Mouse (Mus musculus) adrenal gland, postnatal 25 days (tissue): ENCODE measurements around the gene Sept9. TPM values are rescaled to one million over a fixed set of nuclear protein-coding genes. Genes with fewer than 3 reads are reported as not detected.
"Not testable (repeated sequence)": the region's sequence is repeated elsewhere in the genome, so short reads cannot be mapped to it uniquely, and the experiment has no call there.

Source experiments
- DNase-seq: peaks from one replicate; pipeline ENCODE4 v3.0.0; 2021; ENCODE audit warnings: mixed read lengths
- total RNA-seq: library from RNA; stranded (reverse); gene quantifications from 2 replicates; pipeline ENCODE4 v1.2.3, GENCODE M21; 2021

Sept9 gene
- total RNA-seq, 1 experiment from 2014 or later: 148 TPM

DNA sequence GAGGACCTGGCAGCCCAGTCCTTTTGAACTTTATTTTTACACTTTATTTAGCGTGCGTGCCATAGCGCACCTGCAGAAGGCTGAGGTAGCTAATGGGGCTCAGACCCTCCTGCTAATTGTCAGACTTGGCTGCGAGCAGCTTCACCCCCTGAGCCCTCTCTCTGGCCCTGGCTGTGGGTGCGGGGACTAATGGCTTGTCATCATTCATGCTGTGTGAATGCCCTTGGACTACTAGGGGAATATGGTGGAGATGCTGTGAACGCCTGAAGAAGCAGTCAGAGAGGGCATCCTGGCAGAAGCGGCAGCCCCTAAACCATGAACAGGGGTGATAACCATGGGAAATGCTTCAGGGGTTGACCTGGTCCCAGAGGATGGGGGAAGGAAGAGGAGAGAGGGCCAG is 114.0 kb downstream of the Sept9 start:
- no peak for DNase-seq

DNA sequence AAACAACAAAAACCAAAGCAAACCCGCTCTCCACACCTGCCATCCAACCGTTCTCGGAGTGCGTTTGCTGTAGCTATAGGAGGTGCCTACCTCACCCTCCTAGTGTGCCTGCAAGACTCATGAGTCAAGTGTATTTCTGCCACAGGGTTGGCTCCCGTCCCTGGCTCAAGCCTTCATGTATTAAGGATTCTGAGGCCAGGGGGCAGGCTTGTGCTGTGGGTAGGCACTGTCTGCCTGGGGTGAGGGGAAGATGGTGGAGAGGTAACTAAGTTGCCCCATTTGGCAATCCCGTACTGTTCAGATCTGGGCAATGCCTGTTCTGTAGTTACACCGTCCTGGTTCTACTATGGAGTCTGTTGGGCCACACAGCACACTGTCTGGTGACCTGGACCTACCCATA is 114.6 kb downstream of the Sept9 start:
- DNase-seq: peak; percentile 74

DNA sequence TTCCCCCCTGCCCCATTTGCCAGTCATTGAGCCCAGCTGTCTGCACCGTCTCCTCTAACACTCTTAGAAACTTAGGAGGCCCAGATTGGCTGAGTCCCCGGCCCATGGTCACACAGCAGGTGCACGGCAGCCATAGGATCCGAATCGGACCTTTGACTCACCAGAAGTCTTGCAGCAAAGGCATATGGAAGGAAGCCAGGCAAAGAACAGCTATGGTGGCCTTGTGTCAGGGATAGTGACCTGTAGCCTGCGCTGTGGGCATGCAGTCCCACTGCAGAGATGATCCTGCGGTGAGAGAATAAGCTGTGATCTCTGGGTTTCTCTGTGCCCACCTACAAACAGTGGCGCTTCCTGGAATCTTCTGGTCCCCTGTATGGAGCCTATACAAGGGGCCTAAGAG is 115.1 kb downstream of the Sept9 start:
- no peak for DNase-seq

DNA sequence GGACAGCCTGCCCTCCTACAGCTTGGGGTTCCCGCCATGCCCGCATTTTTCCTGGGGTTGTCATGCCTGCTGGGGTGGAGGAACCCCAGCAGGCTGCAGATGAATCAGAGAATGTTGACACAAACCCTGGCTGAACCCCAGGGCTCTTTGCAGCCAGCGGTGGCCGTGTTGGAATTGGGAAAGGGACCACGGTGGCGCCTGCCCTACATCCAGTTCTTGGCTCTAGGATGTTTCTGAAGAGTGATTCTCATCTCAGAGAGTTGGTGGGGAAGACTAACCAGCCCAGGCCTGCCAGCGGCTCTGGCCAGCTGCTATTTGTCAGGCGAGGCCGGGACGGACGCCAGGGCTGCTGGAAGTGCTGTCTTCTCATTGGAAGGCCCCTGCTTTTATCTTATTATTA is 115.8 kb downstream of the Sept9 start:
- DNase-seq: peak; percentile 81

DNA sequence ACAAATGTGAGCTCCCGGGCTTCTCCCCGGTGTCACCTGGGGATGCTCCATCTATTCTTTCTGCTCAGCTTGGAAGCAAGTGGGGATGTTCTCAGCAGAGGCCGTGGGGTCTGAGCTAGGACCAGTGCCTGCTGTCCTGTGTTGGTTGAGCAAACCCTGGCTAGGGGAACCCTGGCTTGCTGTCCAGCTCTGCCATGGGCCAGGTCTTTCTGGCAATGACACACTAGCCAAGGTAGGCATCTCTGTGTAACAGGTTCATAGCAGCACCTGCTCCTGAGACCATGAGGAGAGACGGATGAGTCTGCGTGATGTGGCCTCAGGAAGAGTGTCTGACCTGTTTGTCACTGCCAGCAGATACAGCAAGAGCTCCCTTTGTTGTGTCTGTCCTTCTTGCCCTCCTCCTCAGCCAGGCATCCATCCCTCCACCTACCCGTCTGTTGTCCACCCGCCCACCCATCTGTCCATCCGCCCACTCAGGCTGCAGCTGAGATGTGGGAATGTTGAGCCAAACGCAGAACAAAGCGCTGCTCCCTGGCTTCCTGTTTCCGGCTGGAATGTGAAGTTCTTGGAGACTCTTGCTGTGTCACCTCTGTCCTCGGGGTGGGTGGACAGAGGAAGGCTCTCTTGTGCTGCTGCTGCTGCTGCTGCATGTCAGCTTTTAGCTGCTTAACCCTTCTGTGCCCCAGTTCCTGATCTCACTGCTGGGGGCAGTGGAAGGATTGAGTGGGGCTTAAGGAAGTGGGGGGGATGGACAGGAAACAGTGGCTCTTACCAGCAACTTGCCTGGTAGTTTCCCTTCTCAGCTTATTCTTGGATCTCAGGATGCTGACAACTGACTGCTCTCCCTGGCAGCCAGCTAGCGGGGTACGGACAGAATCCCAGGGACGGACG is 117.2 kb downstream of the Sept9 start:
- no peak for DNase-seq

DNA sequence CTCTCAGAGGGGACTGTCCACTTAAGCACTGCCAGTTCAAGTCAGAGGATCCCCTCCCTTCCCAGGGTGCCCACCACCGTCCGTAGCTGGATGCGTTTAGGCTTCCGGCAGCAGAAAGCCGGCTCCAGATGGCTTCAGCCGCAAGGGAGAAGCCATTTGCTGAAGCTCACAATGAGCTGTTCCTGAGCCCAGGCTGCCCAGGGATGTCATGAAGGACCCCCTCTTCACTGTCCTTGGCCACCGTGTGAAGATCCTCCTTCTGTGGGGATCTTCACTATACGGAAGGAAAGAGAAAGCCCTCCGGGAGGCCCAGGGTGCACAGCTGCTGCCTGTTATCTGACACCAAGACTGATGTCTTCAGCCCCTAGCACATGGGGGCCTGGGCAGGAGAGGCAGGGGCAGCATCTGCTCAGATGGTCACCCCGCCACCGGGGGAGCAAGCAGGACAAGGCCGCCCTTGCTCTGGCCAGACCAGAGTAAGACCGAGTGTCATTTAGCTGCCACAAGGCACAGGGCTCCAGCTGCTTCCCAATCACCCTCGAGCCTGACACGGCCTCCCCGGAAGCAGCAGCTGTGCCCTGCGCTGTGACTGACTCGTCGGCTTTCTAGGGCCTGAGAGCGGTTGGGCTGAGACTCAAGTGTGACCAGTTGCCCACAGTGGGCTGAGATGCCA is 118.1 kb downstream of the Sept9 start:
- no peak for DNase-seq

DNA sequence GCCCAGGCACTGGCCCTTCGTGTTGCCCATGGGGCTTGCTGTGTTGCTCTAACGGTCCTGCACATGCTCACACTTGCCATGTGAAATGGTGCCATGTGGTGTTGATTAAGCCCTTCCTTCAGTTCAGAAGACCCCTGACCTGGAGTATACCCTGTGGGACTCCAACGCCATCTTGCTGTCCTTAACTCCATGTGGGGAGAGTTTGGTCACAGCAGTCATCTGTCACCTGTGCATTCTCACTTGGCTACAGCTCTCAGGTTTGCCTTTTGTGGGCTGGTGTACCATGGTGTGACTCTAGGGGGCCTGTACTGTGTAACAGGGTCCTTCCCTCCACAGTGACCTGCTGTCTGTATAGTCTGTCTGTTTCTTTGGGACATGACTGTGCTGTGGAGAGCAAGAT is 118.7 kb downstream of the Sept9 start:
- no peak for DNase-seq

DNA sequence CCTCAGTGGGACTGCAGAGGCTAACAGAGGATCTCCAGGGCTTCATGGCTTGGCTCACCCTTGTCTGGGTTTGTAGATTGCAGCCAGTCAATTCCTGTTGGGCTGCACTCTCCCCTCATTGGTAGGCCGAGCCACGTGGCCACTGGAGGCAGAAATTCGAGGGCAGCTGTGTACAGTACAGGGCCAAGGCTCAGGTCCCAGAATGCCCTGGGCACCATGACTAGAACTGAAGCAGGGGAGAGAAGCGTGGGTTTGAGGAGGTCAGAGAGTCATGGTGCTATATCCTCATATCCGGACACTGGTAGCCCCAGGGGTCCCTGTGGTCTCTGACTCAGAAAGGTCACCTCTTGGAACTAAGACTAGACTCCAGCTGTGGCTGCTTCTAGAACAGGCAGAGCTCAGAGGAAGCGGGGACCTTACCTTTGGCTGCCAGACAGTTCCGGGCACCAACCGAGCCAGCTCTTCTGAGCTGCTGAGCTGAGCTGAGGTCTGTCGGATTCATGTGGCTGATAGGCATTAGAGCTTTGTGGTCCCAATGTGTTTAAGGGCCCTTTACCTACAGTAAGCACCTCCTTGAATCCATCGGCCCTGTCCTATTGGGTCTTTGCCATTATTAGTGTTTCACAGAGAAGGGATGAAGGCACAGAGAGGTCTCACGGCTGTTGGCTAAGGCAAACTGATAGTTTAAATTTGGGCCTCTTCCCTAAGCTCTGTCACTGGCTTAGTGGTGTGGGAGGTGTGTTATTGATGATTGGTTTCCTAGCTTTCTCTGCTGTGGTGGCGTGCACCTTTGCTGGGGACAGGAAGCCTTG is 119.5 kb downstream of the Sept9 start:
- DNase-seq: no peak

DNA sequence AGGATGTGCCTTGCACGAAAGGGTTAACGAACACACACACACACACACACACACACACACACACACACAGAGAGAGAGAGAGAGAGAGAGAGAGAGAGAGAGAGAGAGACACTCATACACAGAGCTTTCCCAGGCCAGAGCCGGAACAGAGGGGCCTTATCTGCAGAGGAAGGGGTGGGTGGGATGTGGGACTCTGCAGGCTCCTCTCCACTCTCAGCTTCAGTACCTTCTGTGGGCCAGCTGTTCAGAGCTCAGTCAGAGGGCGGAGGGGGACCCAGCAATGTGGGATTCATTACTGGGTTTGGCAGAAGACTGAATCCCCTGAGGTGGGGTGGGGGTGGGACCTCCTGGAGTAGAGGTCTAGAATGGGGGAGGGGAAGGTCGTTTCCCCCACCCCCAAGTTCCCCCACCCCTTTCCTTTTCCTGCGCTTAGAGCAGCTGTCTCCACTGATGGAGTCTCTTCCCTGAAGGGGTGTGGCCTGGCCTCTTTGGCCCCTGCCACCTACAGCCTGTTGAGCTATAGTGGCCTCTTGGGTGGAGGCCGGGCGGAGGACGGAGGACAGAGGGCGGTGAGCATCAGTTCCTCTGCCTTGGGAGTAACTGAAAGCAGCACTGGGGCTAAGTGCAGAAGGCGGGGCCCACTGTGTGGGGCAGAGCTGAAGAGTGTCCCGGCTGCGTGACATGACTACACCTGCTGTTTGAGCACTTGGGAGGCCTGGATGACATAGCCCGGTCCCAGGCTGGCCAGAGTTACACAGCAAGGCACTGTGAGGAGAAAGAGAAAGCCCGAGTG is 120.3 kb downstream of the Sept9 start:
- no peak for DNase-seq

DNA sequence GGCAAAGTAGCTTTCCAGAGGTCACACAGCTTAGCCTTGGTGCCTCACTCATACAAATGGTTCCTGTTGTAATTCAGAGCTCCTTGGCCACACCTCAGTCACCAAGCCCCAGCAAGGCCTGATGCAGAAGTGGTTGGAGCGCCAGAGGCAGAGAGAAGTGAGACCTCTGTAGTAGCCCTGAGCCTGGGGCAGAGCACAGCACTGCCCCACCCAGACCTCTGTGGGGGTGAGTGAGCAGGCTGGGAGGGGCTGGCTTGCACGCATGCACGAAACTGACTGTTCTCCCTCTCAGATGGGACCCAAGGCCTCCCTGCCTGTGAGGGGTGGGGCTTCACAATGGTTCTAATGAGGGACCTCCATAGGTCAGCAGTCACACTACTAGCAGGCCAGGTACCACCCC is 121.0 kb downstream of the Sept9 start:
- DNase-seq: no peak

DNA sequence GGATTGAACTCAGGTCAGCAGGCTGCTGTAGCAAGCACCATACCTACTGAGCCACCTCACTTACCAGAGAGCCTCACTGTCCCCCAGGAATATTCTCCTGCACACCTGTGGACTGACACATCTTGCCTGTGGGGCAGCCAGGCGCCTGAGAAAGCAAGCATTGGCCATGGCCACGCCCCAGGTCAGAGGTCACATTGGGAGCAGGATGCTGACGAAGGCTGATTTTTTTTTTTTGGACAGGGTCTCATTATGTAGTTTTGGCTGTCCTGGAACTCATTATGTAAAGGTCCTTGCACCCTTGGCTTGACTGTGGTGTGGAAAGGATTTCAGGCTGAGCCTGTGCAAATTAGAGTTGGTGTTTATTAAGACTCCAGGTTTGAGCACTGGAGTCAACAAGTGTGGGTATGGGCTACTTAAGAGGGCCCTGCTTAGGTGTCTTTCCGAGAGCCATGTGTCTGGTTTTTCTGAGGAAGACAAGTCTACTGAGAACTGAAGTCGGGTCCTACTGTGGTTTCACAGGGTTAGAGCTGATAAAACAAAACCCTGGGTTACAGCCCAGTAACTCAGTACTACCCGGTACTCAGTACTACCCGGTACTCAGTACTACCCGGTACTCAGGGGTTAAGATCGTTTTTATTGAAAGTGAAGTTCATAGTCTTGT is 122.0 kb downstream of the Sept9 start:
- no peak for DNase-seq

DNA sequence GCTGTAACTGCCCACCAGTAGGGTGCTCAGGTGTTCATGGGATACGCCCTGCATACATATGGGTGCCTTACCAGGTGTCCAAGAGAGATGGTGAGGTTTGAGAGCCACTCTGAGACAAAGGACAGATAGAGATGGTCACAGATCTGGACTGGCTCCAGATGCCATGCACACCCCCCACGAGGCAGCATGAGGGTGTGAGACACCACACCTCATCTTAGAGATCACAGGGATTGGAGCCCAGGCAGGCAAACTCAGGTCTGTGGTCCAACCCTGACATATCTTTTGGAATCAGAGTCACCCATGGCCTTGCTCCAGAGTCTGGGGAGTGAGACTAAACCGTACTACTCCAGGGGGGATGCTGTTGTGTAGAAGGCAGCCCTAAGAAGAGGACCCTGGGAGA is 122.8 kb downstream of the Sept9 start:
- no peak for DNase-seq

DNA sequence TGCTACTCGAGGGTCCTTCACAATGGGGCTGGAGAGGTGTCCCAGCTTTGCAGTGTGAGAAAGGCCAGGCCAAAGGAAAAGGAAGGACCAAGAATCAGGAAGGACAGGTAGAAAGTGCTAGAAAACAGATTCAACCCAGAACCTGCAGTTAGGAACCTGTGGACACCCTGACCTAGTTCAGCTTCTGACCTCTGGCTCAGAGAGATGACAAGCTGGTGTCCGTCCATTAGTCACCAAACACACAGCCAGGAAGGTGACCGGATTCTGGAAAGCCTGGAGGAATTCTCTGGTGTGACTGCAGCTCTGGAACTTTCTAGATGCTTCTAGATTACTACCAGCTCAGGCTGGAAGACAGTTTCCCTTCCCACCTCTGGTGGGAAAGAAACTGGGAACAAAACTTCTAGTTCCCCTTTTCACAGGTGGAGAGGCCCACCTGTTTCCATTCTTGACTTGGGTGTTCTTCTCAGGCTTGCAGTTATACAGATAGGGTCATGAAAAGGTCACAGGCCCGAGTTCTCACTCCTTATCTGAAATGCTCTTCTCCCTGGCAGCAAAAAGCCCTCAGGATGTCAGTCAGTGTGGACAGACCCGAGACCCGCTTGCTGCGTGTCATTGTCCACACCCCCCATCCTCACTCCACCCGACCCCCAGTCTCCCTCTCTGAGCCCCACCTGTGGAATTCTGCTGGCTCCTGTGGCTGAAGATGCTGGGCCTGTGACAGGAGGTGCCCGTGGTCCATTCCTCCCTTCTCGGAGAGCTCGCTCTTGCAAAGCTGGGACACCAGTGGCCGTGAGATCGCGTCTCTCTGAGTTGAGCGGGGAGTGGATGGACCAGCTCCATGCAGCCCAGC is 123.5 kb downstream of the Sept9 start:
- no peak for DNase-seq

DNA sequence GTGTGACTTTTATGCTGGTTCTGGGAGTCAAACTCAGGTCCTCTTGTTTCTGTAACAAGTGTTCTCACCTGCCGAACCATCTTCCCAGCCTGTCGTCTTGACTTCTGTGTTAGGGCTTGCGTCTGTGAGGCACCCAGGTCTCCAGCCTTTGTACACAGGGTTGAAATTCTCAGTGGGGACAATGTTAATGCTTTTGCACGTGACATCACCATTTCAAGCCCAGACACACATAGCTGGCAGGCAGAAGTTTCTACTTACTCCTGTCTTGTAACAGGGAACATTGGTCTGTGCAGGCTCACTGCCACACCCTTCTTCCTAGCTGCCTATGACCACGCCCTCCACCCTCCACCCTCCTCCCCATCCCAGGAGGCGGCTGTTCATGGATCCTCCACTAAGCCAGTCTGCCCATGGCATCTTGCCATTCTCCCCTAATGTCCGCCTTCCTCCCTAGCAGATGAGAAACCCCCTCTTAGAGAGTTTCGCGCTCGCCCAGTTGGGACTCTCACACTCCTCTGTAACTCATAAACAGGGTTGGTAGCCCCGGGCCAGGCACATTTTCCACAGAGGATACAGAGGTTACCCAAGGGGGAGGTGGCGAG is 124.6 kb downstream of the Sept9 start:
- DNase-seq: no peak

DNA sequence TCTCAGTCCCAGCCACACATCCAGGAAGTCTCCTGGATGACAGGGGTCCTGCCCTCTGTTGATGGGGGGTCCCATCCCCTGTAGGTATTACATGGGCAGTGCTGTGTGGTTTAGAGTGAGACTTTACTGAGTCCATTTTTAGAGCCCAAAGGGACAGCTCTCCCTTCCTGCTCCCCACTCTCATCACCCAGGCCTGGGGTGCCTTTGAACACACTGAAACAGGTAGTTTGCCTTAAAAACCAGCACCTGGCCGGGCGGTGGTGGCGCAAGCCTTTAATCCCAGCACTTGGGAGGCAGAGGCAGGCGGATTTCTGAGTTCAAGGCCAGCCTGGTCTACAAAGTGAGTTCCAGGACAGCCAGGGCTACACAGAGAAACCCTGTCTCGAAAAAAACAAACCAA is 125.3 kb downstream of the Sept9 start:
- not testable (repeated sequence) for DNase-seq

DNA sequence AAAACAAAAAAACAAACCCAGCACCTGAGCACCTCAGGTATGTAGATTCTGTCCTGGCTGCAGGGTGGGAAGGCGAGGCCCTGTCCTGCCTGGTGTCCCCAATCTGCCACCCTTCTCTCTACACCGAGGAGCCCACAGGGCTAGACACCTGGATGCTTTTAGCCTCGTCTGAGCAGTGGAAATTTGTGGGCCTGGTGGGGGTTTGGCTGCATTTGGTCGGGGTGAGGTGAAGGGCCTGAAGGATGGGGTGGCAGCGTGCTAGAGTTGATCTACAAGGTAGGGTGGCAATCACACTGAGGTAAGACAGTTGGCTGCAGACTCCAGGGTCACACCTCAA is 125.6 kb downstream of the Sept9 start:
- DNase-seq: no peak

DNA sequence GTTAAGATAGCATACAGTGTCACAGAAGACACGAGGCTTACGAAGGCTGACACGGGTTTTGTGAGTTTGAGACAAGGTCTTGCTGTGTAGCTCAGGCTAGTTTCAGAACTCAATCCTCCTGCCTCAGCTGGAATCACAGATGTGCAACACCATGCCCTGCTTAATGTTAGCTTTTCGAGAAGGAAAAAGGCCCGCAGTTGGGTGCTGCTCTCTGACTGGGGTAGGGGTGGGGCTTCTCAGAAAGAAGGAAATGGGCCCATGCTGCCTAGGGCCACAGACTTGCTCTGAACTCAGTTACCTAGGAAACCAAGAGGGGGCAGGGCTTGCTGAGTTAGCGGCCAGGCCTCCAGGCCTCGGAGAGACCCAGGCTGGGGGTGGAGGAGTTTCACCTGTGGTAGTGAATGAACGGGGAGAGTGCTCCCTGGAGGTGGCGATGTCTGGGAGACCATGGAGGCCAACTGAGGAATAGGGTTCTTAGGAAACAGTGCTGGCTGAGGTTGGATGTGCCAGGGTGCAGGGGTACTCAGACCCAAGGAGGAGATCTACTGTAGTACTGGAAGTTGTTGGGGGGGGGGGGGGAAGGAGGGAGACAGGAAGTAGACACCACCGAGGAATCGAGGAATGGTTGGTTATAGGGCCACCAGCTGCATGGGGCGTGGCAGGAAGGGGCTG is 126.1 kb downstream of the Sept9 start:
- DNase-seq: no peak

DNA sequence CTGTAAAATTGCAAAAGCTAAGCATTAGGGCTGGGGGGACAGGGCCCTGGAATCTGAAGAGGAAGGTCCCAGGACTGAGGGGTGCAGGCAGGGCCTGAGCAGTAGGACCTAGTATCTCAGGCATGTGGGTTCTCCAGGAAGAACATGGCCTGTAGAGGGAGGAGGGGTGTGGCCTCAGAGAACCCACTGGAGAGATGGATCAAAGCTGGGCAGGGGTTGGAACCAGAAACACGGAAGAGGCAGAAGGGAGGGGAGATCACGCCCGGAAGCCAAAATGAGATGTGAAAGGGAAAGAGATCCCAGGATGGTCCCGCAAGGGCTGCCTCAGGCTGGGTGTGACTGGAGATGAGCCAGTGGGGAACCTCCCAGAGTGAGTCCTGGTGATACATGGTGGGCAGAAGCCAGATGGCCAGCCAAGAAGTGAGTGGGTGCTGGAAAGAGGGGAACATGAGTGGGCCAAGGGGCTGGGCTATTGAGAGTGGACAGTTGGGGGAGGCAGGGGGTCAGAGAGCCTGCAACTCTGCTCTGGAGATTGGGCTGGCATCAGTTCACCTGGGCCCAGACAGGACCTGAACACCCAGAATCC is 126.8 kb downstream of the Sept9 start:
- DNase-seq: no peak

DNA sequence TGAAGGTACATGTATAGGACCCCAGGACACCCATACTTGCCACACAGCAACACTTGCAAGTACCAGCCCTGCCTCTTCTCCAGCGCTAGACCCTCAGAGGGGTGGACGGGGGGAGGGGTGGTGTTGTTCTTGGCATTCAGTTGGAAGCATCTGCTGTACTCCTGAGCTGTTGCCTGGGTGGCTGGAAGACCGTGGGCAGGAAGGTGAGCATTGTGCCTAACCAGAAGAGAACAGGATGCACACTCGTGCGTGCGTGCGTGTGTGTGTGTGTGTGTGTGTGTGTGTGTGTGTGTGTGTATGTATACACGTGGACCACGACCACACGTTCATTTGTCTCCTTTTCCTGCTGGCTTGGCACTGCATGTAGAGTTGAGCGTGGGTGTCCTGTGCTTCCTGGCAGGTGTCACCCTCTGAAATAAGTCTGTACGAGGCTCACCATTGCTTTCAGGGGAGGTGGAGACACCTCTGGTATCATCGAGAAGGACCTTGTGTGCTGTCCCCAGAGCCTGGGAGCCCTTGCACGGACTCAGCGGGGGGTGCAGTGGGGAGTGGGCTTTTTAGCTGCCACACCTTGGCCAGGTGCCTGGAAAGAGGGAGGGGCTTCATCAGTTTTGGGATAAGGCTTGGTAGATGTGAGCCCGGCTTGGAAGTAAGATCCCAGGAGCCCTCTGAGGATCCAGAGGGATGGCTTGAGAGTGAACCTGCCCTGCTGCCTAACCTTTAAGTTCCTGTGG is 127.6 kb downstream of the Sept9 start:
- no peak for DNase-seq
